Mouse (Mus musculus) liver, adult 2 months (tissue): Measurements from ENCODE around the gene Rnf17.

Experiments
- CTCF ChIP-seq: fragments of 200-500 bp; IDR thresholded peaks from 2 replicates; pipeline ENCODE4 v1.5.1; 2011; ENCODE audit warnings: low read depth, low read length, control low read depth
- POLR2A ChIP-seq: fragments of 200-500 bp; IDR thresholded peaks from 2 replicates; pipeline ENCODE4 v1.6.1; 2011; ENCODE audit warnings: low read length, control low read depth; ENCODE audit not compliant: insufficient read depth; ENCODE audit errors: extremely low read depth

DNA sequence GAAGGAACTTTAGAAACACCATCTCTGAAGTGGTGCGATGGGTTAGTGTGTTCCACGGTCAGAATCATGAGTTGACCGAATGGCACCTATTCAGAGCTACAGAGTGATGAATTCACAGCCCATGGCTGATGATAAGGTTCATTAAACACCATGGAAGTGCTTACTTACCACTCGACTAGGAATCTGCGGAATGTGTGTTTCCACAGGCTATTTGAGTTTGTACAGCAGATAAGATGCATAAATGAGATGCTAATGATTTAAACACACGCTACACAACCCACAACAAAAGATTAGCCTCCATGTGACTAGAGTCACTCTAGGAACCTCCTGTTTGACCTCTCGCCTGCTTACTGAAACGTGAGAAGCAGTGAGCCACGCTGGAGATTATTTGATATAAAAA is 23.0 kb upstream of the Rnf17 start:
- no peak for TF ChIP-seq CTCF
- TF ChIP-seq POLR2A, result no peak
